Mouse (Mus musculus): ENCODE measurements around the gene Pld5. TPM values are rescaled to one million over a fixed set of nuclear protein-coding genes. Genes with fewer than 3 reads are reported as not detected.

The Pld5 gene
- polyA plus RNA-seq, 1 experiment from 2014 or later: 0.13 TPM

GRCm38 (mm10) chr1:175936282-175936737 is 338.8 kb downstream of the Pld5 start:
- no peaks in the 10 kb centered on the region for H3K4me1 ChIP-seq (replicated peaks; ENCODE audit: control insufficient read depth, insufficient read depth)
- no peak overlapping the region for H3K9ac ChIP-seq (ENCODE audit: low read length)
- WGBS: 13% methylated on average over 11 of the region's 11 CpGs
- TF ChIP-seq CTCF (IDR thresholded peaks at IDR 0.05; ENCODE audit: low read depth) (peak; percentile 94), EP300 (optimal IDR thresholded peaks at IDR 0.05) (no peak)
- ATAC-seq (ENCODE audit: low FRiP score, low TSS enrichment): peak; percentile 74
- H3K4me3 ChIP-seq (ENCODE audit: low read depth, low read length): no peak overlapping the region
- H3K36me3 ChIP-seq (ENCODE audit: control insufficient read depth, insufficient read depth, low read length): no peaks in the 10 kb centered on the region
- H3K4me2 ChIP-seq (replicated peaks; ENCODE audit: low read depth): peak overlapping the region; percentile 28
- no peaks in the 10 kb centered on the region for H3K9me3 ChIP-seq (ENCODE audit: control insufficient read depth, low read length)
- DNase-seq (ENCODE audit: low spot score): peak; percentile 57
- H3K27ac ChIP-seq (replicated peaks): no peak overlapping the region
- H3K27me3 ChIP-seq (ENCODE audit: control insufficient read depth, insufficient read depth, low read length): no peaks in the 10 kb centered on the region

GRCm38 (mm10) chr1:175931391-175931790 is 343.7 kb downstream of the Pld5 start:
- no peaks in the 10 kb centered on the region for H3K4me1 ChIP-seq (replicated peaks; ENCODE audit: control insufficient read depth, insufficient read depth)
- no peaks in the 10 kb centered on the region for H3K27me3 ChIP-seq (ENCODE audit: control insufficient read depth, insufficient read depth, low read length)
- H3K4me3 ChIP-seq (ENCODE audit: low read depth, low read length): no peak overlapping the region
- no peaks in the 10 kb centered on the region for H3K9me3 ChIP-seq (ENCODE audit: control insufficient read depth, low read length)
- H3K9ac ChIP-seq (ENCODE audit: low read length): no peak overlapping the region
- ATAC-seq (ENCODE audit: low FRiP score, low TSS enrichment) (no peak), DNase-seq (ENCODE audit: low spot score) (no peak)
- no peak for TF ChIP-seq CTCF (IDR thresholded peaks at IDR 0.05; ENCODE audit: low read depth)
- 72% methylated on average over 5 of the region's 5 CpGs for WGBS
- H3K36me3 ChIP-seq (ENCODE audit: control insufficient read depth, insufficient read depth, low read length): no peaks in the 10 kb centered on the region
- no peak overlapping the region for H3K27ac ChIP-seq (replicated peaks)
- no peak overlapping the region for H3K4me2 ChIP-seq (replicated peaks; ENCODE audit: low read depth)

- TF ChIP-seq CTCF (IDR thresholded peaks at IDR 0.05; ENCODE audit: low read depth) (peak; percentile 89), EP300 (optimal IDR thresholded peaks at IDR 0.05) (no peak)
- no peak overlapping the region for H3K4me3 ChIP-seq (ENCODE audit: low read depth, low read length)
- WGBS: 46% methylated on average over 7 of the region's 7 CpGs
- H3K4me2 ChIP-seq (replicated peaks; ENCODE audit: low read depth): no peak overlapping the region
- ATAC-seq (ENCODE audit: low FRiP score, low TSS enrichment) (no peak), DNase-seq (ENCODE audit: low spot score) (peak; percentile 77)
- no peaks in the 10 kb centered on the region for H3K27me3 ChIP-seq (ENCODE audit: control insufficient read depth, insufficient read depth, low read length)
- no peak overlapping the region for H3K27ac ChIP-seq (replicated peaks)
- no peak overlapping the region for H3K9ac ChIP-seq (ENCODE audit: low read length)
- H3K4me1 ChIP-seq (replicated peaks; ENCODE audit: control insufficient read depth, insufficient read depth): no peaks in the 10 kb centered on the region
- no peaks in the 10 kb centered on the region for H3K9me3 ChIP-seq (ENCODE audit: control insufficient read depth, low read length)
- H3K36me3 ChIP-seq (ENCODE audit: control insufficient read depth, insufficient read depth, low read length): no peaks in the 10 kb centered on the region
Measured at GRCm38 (mm10) chr1:175923848-175924787, 351.0 kb downstream of the Pld5 start.

GRCm38 (mm10) chr1:175921091-175921490 is 354.0 kb downstream of the Pld5 start:
- H3K27me3 ChIP-seq (ENCODE audit: control insufficient read depth, insufficient read depth, low read length): no peaks in the 10 kb centered on the region
- no peaks in the 10 kb centered on the region for H3K9me3 ChIP-seq (ENCODE audit: control insufficient read depth, low read length)
- H3K4me1 ChIP-seq (replicated peaks; ENCODE audit: control insufficient read depth, insufficient read depth): no peaks in the 10 kb centered on the region
- no peak overlapping the region for H3K9ac ChIP-seq (ENCODE audit: low read length)
- H3K36me3 ChIP-seq (ENCODE audit: control insufficient read depth, insufficient read depth, low read length): no peaks in the 10 kb centered on the region
- ATAC-seq (ENCODE audit: low FRiP score, low TSS enrichment) (no peak), DNase-seq (ENCODE audit: low spot score) (no peak)
- no peak overlapping the region for H3K4me3 ChIP-seq (ENCODE audit: low read depth, low read length)
- no peak overlapping the region for H3K4me2 ChIP-seq (replicated peaks; ENCODE audit: low read depth)
- 84% methylated on average over 8 of the region's 8 CpGs for WGBS
- TF ChIP-seq EP300 (optimal IDR thresholded peaks at IDR 0.05) (no peak), CTCF (IDR thresholded peaks at IDR 0.05; ENCODE audit: low read depth) (no peak)
- no peak overlapping the region for H3K27ac ChIP-seq (replicated peaks)

- Histone ChIP-seq H3K4me2 (replicated peaks; ENCODE audit: low read depth) (no peak within 1 kb of the TSS), H3K27me3 (ENCODE audit: control insufficient read depth, insufficient read depth, low read length) (no peaks in the 10 kb centered on the region), H3K4me1 (replicated peaks; ENCODE audit: control insufficient read depth, insufficient read depth) (no peaks in the 10 kb centered on the region), H3K36me3 (ENCODE audit: control insufficient read depth, insufficient read depth, low read length) (no peaks in the 10 kb centered on the region), H3K9ac (ENCODE audit: low read length) (no peak within 1 kb of the TSS), H3K4me3 (ENCODE audit: low read depth, low read length) (no peak within 1 kb of the TSS), H3K27ac (replicated peaks) (no peak within 1 kb of the TSS), H3K9me3 (ENCODE audit: control insufficient read depth, low read length) (no peaks in the 10 kb centered on the region)
- no peak for DNase-seq (ENCODE audit: low spot score)
- TF ChIP-seq EP300 (optimal IDR thresholded peaks at IDR 0.05) (no peak), CTCF (IDR thresholded peaks at IDR 0.05; ENCODE audit: low read depth) (no peak)
- 81% methylated on average over 9 of the region's 9 CpGs for WGBS
- no peak for ATAC-seq (ENCODE audit: low FRiP score, low TSS enrichment)
Measured at GRCm38 (mm10) chr1:175920029-175920428, 355.1 kb downstream of the Pld5 start, which contains the start of gene Gm38100. Gm38100 (plus strand) TSS chr1:175920329.

- no peak for ATAC-seq (ENCODE audit: low FRiP score, low TSS enrichment)
- TF ChIP-seq EP300 (optimal IDR thresholded peaks at IDR 0.05): no peak
- TF ChIP-seq CTCF (IDR thresholded peaks at IDR 0.05; ENCODE audit: low read depth): no peak
- H3K4me1 ChIP-seq (replicated peaks; ENCODE audit: control insufficient read depth, insufficient read depth): 0 out of 2 replicates have a peak, but pooled peaks cover 2% of the 10 kb centered on the region
- no peaks in the 10 kb centered on the region for H3K27me3 ChIP-seq (ENCODE audit: control insufficient read depth, insufficient read depth, low read length)
- H3K27ac ChIP-seq (replicated peaks): no peak overlapping the region
- no peaks in the 10 kb centered on the region for H3K9me3 ChIP-seq (ENCODE audit: control insufficient read depth, low read length)
- no peak overlapping the region for H3K4me2 ChIP-seq (replicated peaks; ENCODE audit: low read depth)
- H3K4me3 ChIP-seq (ENCODE audit: low read depth, low read length): no peak overlapping the region
- no peak overlapping the region for H3K9ac ChIP-seq (ENCODE audit: low read length)
- H3K36me3 ChIP-seq (ENCODE audit: control insufficient read depth, insufficient read depth, low read length): no peaks in the 10 kb centered on the region
- no peak for DNase-seq (ENCODE audit: low spot score)
- WGBS: 66% methylated on average over 5 of the region's 5 CpGs
Measured at GRCm38 (mm10) chr1:175913728-175914303, 361.3 kb downstream of the Pld5 start.

Measured in stomach, postnatal 0 days (tissue).